Mouse (Mus musculus) liver, embryonic 14.5 days (tissue): ENCODE measurements around the gene Trim2. TPM values are rescaled to one million over a fixed set of nuclear protein-coding genes. Genes with fewer than 3 reads are reported as not detected.

Experiments
- ATAC-seq: fragments of 200-750 bp; cut with Nextera tagmentation; 2 replicates; pipeline ENCODE4 v1.8.0; 2017; ENCODE audit warnings: moderate number of reproducible peaks, mild to moderate bottlenecking, moderate library complexity; ENCODE audit not compliant: insufficient read depth
- DNase-seq, 3 experiments: peaks; one replicate each; pipeline ENCODE4 v3.0.0-alpha.2; 2012 to 2013; ENCODE audit warnings: low read depth in 3 of 3, low spot score in 3 of 3
- H3K27ac ChIP-seq: fragments of 300-500 bp; sonication (generic); 2 replicates; pipeline ENCODE4 v1.5.1; 2014; ENCODE audit warnings: moderate library complexity, mild to moderate bottlenecking, control low read depth, inconsistent platforms
- H3K27me3 ChIP-seq: fragments of 300-500 bp; sonication (generic); 2 replicates; pipeline ENCODE4 v1.6.1; 2014; ENCODE audit warnings: mild to moderate bottlenecking, low read length, moderate library complexity; ENCODE audit not compliant: control insufficient read depth, insufficient read depth
- H3K36me3 ChIP-seq: fragments of 300-500 bp; sonication (generic); replicated peaks from 2 replicates; pipeline ENCODE4 v1.6.1; 2014; ENCODE audit warnings: low read depth; ENCODE audit not compliant: control insufficient read depth, insufficient read depth
- H3K4me1 ChIP-seq, 2 experiments: fragments of 200-500 bp in 1 of 2; fragments of 300-500 bp in 1 of 2; sonication (generic) in 1 of 2; replicated peaks; 2 replicates each; pipeline ENCODE4 v1.6.1; 2012 to 2014; ENCODE audit warnings: antibody characterized with exemption in 1 of 2, inconsistent platforms in 1 of 2, low read length in 1 of 2; ENCODE audit not compliant: control insufficient read depth in 2 of 2, insufficient read depth in 2 of 2
- H3K4me2 ChIP-seq: fragments of 300-500 bp; sonication (generic); 2 replicates; pipeline ENCODE4 v1.6.1; 2014; ENCODE audit warnings: low read depth, mild to moderate bottlenecking, control low read depth, moderate library complexity
- H3K4me3 ChIP-seq, 2 experiments: fragments of 200-500 bp in 1 of 2; fragments of 300-500 bp in 1 of 2; sonication (generic) in 1 of 2; 2 replicates each; pipeline ENCODE4 v1.5.1; 2012 to 2014; ENCODE audit warnings: low read depth in 2 of 2, low read length in 2 of 2, mild to moderate bottlenecking in 2 of 2, control low read depth in 1 of 2, inconsistent platforms in 1 of 2, moderate library complexity in 1 of 2; ENCODE audit not compliant: insufficient read depth in 1 of 2
- H3K9ac ChIP-seq: fragments of 300-500 bp; sonication (generic); replicated peaks from 2 replicates; pipeline ENCODE4 v1.6.1; 2014; ENCODE audit warnings: mild to moderate bottlenecking, control low read depth, moderate library complexity
- H3K9me3 ChIP-seq: fragments of 300-500 bp; sonication (generic); 2 replicates; pipeline ENCODE4 v1.6.1; 2016; ENCODE audit warnings: low read length, mixed read lengths; ENCODE audit not compliant: control insufficient read depth
- CTCF ChIP-seq: IDR thresholded peaks from 2 replicates; pipeline ENCODE4 v1.5.1; 2016; ENCODE audit warnings: antibody characterized with exemption, low read depth, control low read depth
- EP300 ChIP-seq: IDR thresholded peaks from 2 replicates; pipeline ENCODE4 v1.6.1; 2016; ENCODE audit warnings: antibody characterized with exemption, low read depth
- WGBS: fragments of 180-500 bp; shearing (Covaris S2); extraction: QIAGEN DNeasy Blood & Tissue Kit; methylation state at CpG from one replicate; pipeline ENCODE4 v1.1.7; 2014; ENCODE audit not compliant: insufficient replicate concordance; 5-methylcytosine and 5-hydroxymethylcytosine counted together
- polyA plus RNA-seq, 2 experiments: library from polyadenylated mRNA; depleted of rRNA in 1 of 2; stranded (reverse) in 1 of 2; unstranded in 1 of 2; fragments of >200 nt; fragmentation: Nextera tagmentation in 1 of 2; extraction: Ambion mirVana in 1 of 2; gene quantifications; 2 replicates each; pipeline versions ENCODE4 v1.2.1 to v1.2.3; 2012 to 2014

The Trim2 gene
- polyA plus RNA-seq, 2 experiments, result 2.5 to 3.5 TPM

DNA sequence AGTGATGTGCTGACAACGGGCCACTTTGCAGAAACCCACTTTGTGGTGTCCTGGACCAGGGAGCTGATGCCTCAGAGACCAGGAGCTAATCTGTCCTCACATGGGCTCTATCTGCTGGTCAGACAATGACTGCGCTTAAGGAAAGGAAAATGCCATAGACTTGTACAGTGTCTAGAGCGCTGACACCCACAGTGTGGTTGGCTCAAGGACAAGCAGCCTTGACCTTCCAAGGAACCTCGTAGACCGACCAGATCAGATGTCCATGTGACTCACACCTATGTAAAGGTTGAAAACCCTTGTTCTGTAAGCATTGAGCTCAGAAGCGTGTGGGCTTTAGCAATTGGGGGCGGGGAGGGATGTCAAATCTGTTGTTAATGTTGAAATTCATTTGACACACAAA, 98.2 kb downstream of the Trim2 start:
- no peak overlapping the region for H3K27ac ChIP-seq
- WGBS, result 75% methylated on average over 7 of the region's 7 CpGs
- H3K4me3 ChIP-seq, result no peak overlapping the region
- TF ChIP-seq EP300, result no peak
- TF ChIP-seq CTCF, result no peak
- H3K27me3 ChIP-seq, result no peaks in the 10 kb centered on the region
- ATAC-seq (no peak), DNase-seq (no peak)
- H3K9me3 ChIP-seq, result no peaks in the 10 kb centered on the region
- H3K36me3 ChIP-seq, result no peaks in the 10 kb centered on the region
- H3K9ac ChIP-seq, result no peak overlapping the region
- no peak overlapping the region for H3K4me2 ChIP-seq
- no peaks in the 10 kb centered on the region for H3K4me1 ChIP-seq

DNA sequence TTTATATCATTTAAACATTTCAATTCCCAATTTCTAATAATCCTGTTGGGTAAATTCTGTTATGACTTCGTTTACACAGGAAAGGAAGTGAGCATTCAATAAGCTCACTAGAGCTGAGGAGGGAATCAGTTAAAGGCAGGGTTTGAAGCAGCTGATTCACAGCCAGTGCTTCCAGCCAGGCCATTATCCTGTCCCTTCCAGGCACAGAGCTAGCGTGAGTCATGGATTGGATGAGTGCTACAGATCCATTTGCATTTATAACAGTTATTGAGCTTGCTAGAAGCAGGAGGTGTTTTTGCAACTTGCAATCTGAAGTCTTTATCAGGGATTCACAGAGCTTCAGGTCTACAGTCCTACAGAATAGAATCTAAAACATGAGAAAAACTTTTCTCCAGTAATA, 99.3 kb downstream of the Trim2 start:
- 37% methylated on average over 2 of the region's 2 CpGs for WGBS
- H3K9me3 ChIP-seq, result no peaks in the 10 kb centered on the region

DNA sequence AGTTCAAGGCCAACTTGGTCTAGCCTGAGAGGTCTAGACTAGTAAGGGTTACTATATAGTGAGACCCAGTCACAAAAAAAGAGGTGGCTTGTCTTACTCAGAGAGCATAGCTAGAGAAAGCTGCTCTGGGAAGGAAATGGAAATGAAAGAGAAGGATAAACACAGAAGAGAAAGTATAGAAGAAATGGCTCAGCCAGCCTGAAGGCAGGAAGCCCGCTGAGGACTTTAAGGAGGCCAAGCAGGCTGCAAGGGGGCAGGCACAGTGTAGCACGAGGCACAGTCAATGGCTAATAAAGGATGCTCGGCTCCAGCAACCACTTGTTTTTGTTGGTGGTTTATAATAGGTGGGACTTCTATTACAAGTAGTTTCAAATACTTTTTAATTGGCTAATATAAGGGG, 100.6 kb downstream of the Trim2 start:
- H3K4me2 ChIP-seq, result no peak overlapping the region
- no peak overlapping the region for H3K27ac ChIP-seq
- H3K4me3 ChIP-seq, result no peak overlapping the region
- H3K27me3 ChIP-seq, result no peaks in the 10 kb centered on the region
- 60% methylated on average over 3 of the region's 3 CpGs for WGBS
- H3K9ac ChIP-seq, result no peak overlapping the region
- TF ChIP-seq CTCF (no peak), EP300 (no peak)
- H3K9me3 ChIP-seq, result no peaks in the 10 kb centered on the region
- no peak for ATAC-seq
- DNase-seq, result no peak
- H3K4me1 ChIP-seq, result no peaks in the 10 kb centered on the region
- H3K36me3 ChIP-seq, result no peaks in the 10 kb centered on the region

More for the DNA sequence above, 99.3 kb downstream of the Trim2 start:
- no peaks in the 10 kb centered on the region for H3K27me3 ChIP-seq
- no peaks in the 10 kb centered on the region for H3K4me1 ChIP-seq
- H3K27ac ChIP-seq, result no peak overlapping the region
- ATAC-seq (no peak), DNase-seq (no peak)
- H3K4me2 ChIP-seq, result no peak overlapping the region
- no peaks in the 10 kb centered on the region for H3K36me3 ChIP-seq
- TF ChIP-seq CTCF (no peak), EP300 (no peak)
- no peak overlapping the region for H3K4me3 ChIP-seq
- H3K9ac ChIP-seq, result no peak overlapping the region

DNA sequence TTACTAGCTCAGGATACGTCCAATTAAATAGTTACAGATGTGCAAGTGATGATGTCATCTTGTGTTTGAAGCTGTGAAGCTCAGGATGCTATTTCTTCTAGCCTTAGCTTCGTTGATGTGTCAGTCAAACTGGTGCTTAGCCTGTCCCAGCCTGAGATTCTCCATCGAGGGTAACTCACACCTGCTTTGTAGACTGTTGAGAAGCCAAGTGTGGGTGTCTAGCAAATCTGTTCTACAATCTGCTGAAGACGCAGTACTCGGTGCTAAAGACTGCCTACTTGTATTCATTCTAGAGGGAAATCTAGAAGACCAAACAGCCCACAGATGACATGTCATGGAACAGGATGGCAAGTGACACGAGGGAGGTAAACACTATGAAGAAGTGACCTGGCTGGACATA, 101.0 kb downstream of the Trim2 start:
- H3K27ac ChIP-seq, result no peak overlapping the region
- ATAC-seq, result no peak
- no peak for DNase-seq
- no peak overlapping the region for H3K9ac ChIP-seq
- WGBS, result 56% methylated on average over 6 of the region's 6 CpGs
- H3K4me3 ChIP-seq, result no peak overlapping the region
- TF ChIP-seq EP300, result no peak
- no peak for TF ChIP-seq CTCF
- no peak overlapping the region for H3K4me2 ChIP-seq
- no peaks in the 10 kb centered on the region for H3K4me1 ChIP-seq
- no peaks in the 10 kb centered on the region for H3K27me3 ChIP-seq
- no peaks in the 10 kb centered on the region for H3K36me3 ChIP-seq
- H3K9me3 ChIP-seq, result no peaks in the 10 kb centered on the region

DNA sequence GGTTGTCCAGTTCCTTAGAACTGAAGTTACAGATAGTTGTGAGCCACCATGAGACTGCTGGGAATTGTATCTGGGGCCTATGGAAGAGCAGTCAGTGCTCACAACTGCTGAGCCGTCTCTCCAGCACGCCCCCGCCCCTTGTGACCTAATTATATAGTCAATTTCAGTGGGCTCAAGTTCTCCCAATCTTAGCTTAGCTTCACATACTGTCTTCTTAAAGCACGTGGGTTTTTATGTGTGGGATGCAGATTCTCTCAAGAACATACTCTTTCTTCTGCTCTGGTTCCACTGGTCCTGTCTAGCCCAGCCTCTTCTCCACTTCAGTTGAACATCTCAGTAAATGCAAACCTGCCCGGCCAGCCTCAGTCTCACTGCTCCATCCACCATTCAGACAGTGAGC, 102.0 kb downstream of the Trim2 start:
- no peak overlapping the region for H3K9ac ChIP-seq
- WGBS, result 63% methylated on average over 5 of the region's 5 CpGs
- H3K4me2 ChIP-seq, result no peak overlapping the region
- H3K36me3 ChIP-seq, result no peaks in the 10 kb centered on the region
- no peak for TF ChIP-seq EP300
- no peak for TF ChIP-seq CTCF
- DNase-seq (no peak), ATAC-seq (no peak)
- H3K4me3 ChIP-seq, result no peak overlapping the region
- no peak overlapping the region for H3K27ac ChIP-seq
- H3K9me3 ChIP-seq, result no peaks in the 10 kb centered on the region
- H3K27me3 ChIP-seq, result no peaks in the 10 kb centered on the region
- H3K4me1 ChIP-seq, result no peaks in the 10 kb centered on the region
